Mouse (Mus musculus) lung, postnatal 36 days (tissue): ENCODE results near the gene Il24.

Experiments used
- DNase-seq: peaks from one replicate; pipeline ENCODE4 v3.0.0; 2022; ENCODE audit warnings: mixed read lengths

Gene Il24

GRCm38 (mm10) chr1:130850405-130850804 is 36.8 kb downstream of the Il24 start:
- no peak for DNase-seq

GRCm38 (mm10) chr1:130849530-130850214 is 37.6 kb downstream of the Il24 start:
- DNase-seq: no peak

GRCm38 (mm10) chr1:130844516-130844915 is 42.7 kb downstream of the Il24 start:
- no peak for DNase-seq

GRCm38 (mm10) chr1:130841621-130842020 is 45.6 kb downstream of the Il24 start:
- no peak for DNase-seq

GRCm38 (mm10) chr1:130840599-130841379 is 46.5 kb downstream of the Il24 start:
- DNase-seq: no peak

GRCm38 (mm10) chr1:130838288-130838687 is 49.0 kb downstream of the Il24 start:
- DNase-seq: peak; percentile 84

GRCm38 (mm10) chr1:130835161-130835936 is 51.9 kb downstream of the Il24 start:
- DNase-seq: no peak

- no peak for DNase-seq
Observed at GRCm38 (mm10) chr1:130832230-130833149, 54.8 kb downstream of the Il24 start.
